Mouse (Mus musculus) mature B cell (primary cell): Measurements from ENCODE around the gene Stom.

ENCODE experiments used
- in situ Hi-C: fragments of 300-500 bp; cut with MboI; formaldehyde crosslinking; loops from 2 replicates; pipeline ENCODE4 v1.14.3; 2019

Stom gene

GRCm38 (mm10) chr2:35336388-35337280 is at the start of gene Stom:
TSS of gene Stom (minus strand) at chr2:35336976.
- in situ Hi-C loops, result loop anchor here (5.0 kb wide), 1 partner anchor 39 kb away; no protein-coding TSS in a partner anchor

- in situ Hi-C loops, result no loop called here
Measured at GRCm38 (mm10) chr2:35385441-35385871, 48.7 kb upstream of the Stom start.

GRCm38 (mm10) chr2:35379306-35379705 is 42.5 kb upstream of the Stom start:
- in situ Hi-C loops, result no loop called here

GRCm38 (mm10) chr2:35377600-35377999 is 40.8 kb upstream of the Stom start:
- in situ Hi-C loops, result no loop called here

GRCm38 (mm10) chr2:35373003-35373402 is 36.2 kb upstream of the Stom start:
- in situ Hi-C loops, result no loop called here

- in situ Hi-C loops, result no loop called here
Measured at GRCm38 (mm10) chr2:35370686-35371085, 33.9 kb upstream of the Stom start.

- in situ Hi-C loops, result no loop called here
Measured at GRCm38 (mm10) chr2:35367629-35368028, 30.9 kb upstream of the Stom start, which contains the start of gene 4930568D16Rik. TSS of gene 4930568D16Rik (minus strand) at chr2:35367729.

- in situ Hi-C loops, result no loop called here
Measured at GRCm38 (mm10) chr2:35349184-35349583, 12.4 kb upstream of the Stom start.

- in situ Hi-C loops, result no loop called here
Measured at GRCm38 (mm10) chr2:35345984-35346383, 9.2 kb upstream of the Stom start.

GRCm38 (mm10) chr2:35342605-35343004 is 5.8 kb upstream of the Stom start:
- in situ Hi-C loops, result no loop called here

- in situ Hi-C loops, result loop anchor here (5.0 kb wide), 1 partner anchor 41 kb away; no protein-coding TSS in a partner anchor
Measured at GRCm38 (mm10) chr2:35338707-35339106, 1.9 kb upstream of the Stom start.

GRCm38 (mm10) chr2:35338036-35338435 is 1.3 kb upstream of the Stom start:
- in situ Hi-C loops, result loop anchor here (5.0 kb wide), 1 partner anchor 41 kb away; no protein-coding TSS in a partner anchor

GRCm38 (mm10) chr2:35337419-35337818 is 643 bp upstream of the Stom start:
- in situ Hi-C loops, result loop anchor here (5.0 kb wide), 1 partner anchor 40 kb away; no protein-coding TSS in a partner anchor

GRCm38 (mm10) chr2:35335620-35336019 is 1.2 kb downstream of the Stom start:
- in situ Hi-C loops, result loop anchor here (5.0 kb wide), 1 partner anchor 38 kb away; no protein-coding TSS in a partner anchor

GRCm38 (mm10) chr2:35333670-35334069 is 3.1 kb downstream of the Stom start:
- in situ Hi-C loops, result no loop called here

- in situ Hi-C loops, result no loop called here
Measured at GRCm38 (mm10) chr2:35331205-35331604, 5.6 kb downstream of the Stom start.

- in situ Hi-C loops, result no loop called here
Measured at GRCm38 (mm10) chr2:35329061-35329460, 7.7 kb downstream of the Stom start.

- in situ Hi-C loops, result no loop called here
Measured at GRCm38 (mm10) chr2:35328064-35328792, 8.5 kb downstream of the Stom start.

GRCm38 (mm10) chr2:35327583-35327982 is 9.2 kb downstream of the Stom start:
- in situ Hi-C loops, result no loop called here

- in situ Hi-C loops, result no loop called here
Measured at GRCm38 (mm10) chr2:35326931-35327330, 9.8 kb downstream of the Stom start.

GRCm38 (mm10) chr2:35325930-35326329 is 10.8 kb downstream of the Stom start:
- in situ Hi-C loops, result no loop called here

GRCm38 (mm10) chr2:35322404-35323164 is 14.2 kb downstream of the Stom start:
- in situ Hi-C loops, result no loop called here
